Mouse (Mus musculus): ENCODE results near the gene E130114P18Rik. TPM values are rescaled to one million over a fixed set of nuclear protein-coding genes. Genes with fewer than 3 reads are reported as not detected.

E130114P18Rik gene
- polyA plus RNA-seq, 1 experiment from 2014 or later: 2.5 TPM

GRCm38 (mm10) chr4:97618668-97619373 lies 159.1 kb downstream of the E130114P18Rik start:
- no peaks in the 10 kb centered on the region for H3K9me3 ChIP-seq (replicated peaks; ENCODE audit: control insufficient read depth, low read length)
- H3K9ac ChIP-seq (ENCODE audit: low read length): no peak overlapping the region
- H3K4me3 ChIP-seq (replicated peaks; ENCODE audit: low read length): no peak overlapping the region
- H3K36me3 ChIP-seq (ENCODE audit: control insufficient read depth, insufficient read depth, low read length): no peaks in the 10 kb centered on the region
- no peak overlapping the region for H3K4me2 ChIP-seq (ENCODE audit: low read depth, low read length)
- no peak; the same call in 1 of the 2 replicates for ATAC-seq (ENCODE audit: insufficient read depth, low FRiP score)
- no peaks in the 10 kb centered on the region for H3K27me3 ChIP-seq (ENCODE audit: control insufficient read depth, insufficient read depth, low read length)
- no peak overlapping the region for H3K27ac ChIP-seq (ENCODE audit: low read length)
- WGBS: 57% methylated on average over 15 of the region's 15 CpGs
- no peaks in the 10 kb centered on the region; the same call in 1 of the 2 replicates for H3K4me1 ChIP-seq (ENCODE audit: control insufficient read depth, insufficient read depth, low read length)

- Histone ChIP-seq H3K4me2 (ENCODE audit: low read depth, low read length) (no peak overlapping the region), H3K27me3 (ENCODE audit: control insufficient read depth, insufficient read depth, low read length) (no peaks in the 10 kb centered on the region), H3K27ac (ENCODE audit: low read length) (no peak overlapping the region), H3K4me3 (replicated peaks; ENCODE audit: low read length) (no peak overlapping the region), H3K36me3 (ENCODE audit: control insufficient read depth, insufficient read depth, low read length) (no peaks in the 10 kb centered on the region), H3K4me1 (ENCODE audit: control insufficient read depth, insufficient read depth, low read length) (no peaks in the 10 kb centered on the region; the same call in 1 of the 2 replicates), H3K9me3 (replicated peaks; ENCODE audit: control insufficient read depth, low read length) (no peaks in the 10 kb centered on the region), H3K9ac (ENCODE audit: low read length) (no peak overlapping the region)
- ATAC-seq (ENCODE audit: insufficient read depth, low FRiP score): no peak
- 67% methylated on average over 3 of the region's 3 CpGs for WGBS
These were observed 162.8 kb downstream of the E130114P18Rik start for GRCm38 (mm10) chr4:97615031-97615430.

- Histone ChIP-seq H3K36me3 (ENCODE audit: control insufficient read depth, insufficient read depth, low read length) (no peaks in the 10 kb centered on the region), H3K9ac (ENCODE audit: low read length) (no peak overlapping the region), H3K4me2 (ENCODE audit: low read depth, low read length) (0 out of 2 replicates have a peak overlapping the region, but pooled peaks have one; percentile 11), H3K4me1 (ENCODE audit: control insufficient read depth, insufficient read depth, low read length) (peaks cover 2% of the 10 kb centered on the region; the same call in 1 of the 2 replicates), H3K4me3 (replicated peaks; ENCODE audit: low read length) (no peak overlapping the region), H3K9me3 (replicated peaks; ENCODE audit: control insufficient read depth, low read length) (no peaks in the 10 kb centered on the region), H3K27ac (ENCODE audit: low read length) (peak overlapping the region; percentile 3; the same call in 1 of the 2 replicates), H3K27me3 (ENCODE audit: control insufficient read depth, insufficient read depth, low read length) (no peaks in the 10 kb centered on the region)
- ATAC-seq (ENCODE audit: insufficient read depth, low FRiP score): no peak
- 35% methylated on average over 11 of the region's 11 CpGs for WGBS
These were observed 166.5 kb downstream of the E130114P18Rik start for GRCm38 (mm10) chr4:97611251-97611847.

GRCm38 (mm10) chr4:97609831-97610727 lies 167.8 kb downstream of the E130114P18Rik start:
- no peaks in the 10 kb centered on the region for H3K36me3 ChIP-seq (ENCODE audit: control insufficient read depth, insufficient read depth, low read length)
- 39% methylated on average over 10 of the region's 10 CpGs for WGBS
- H3K27ac ChIP-seq (ENCODE audit: low read length): no peak overlapping the region
- H3K27me3 ChIP-seq (ENCODE audit: control insufficient read depth, insufficient read depth, low read length): no peaks in the 10 kb centered on the region
- peaks cover 3% of the 10 kb centered on the region; the same call in 1 of the 2 replicates for H3K4me1 ChIP-seq (ENCODE audit: control insufficient read depth, insufficient read depth, low read length)
- H3K4me3 ChIP-seq (replicated peaks; ENCODE audit: low read length): no peak overlapping the region
- no peaks in the 10 kb centered on the region for H3K9me3 ChIP-seq (replicated peaks; ENCODE audit: control insufficient read depth, low read length)
- H3K4me2 ChIP-seq (ENCODE audit: low read depth, low read length): no peak overlapping the region
- no peak for ATAC-seq (ENCODE audit: insufficient read depth, low FRiP score)
- H3K9ac ChIP-seq (ENCODE audit: low read length): no peak overlapping the region

GRCm38 (mm10) chr4:97609329-97609728 lies 168.5 kb downstream of the E130114P18Rik start:
- Histone ChIP-seq H3K4me2 (ENCODE audit: low read depth, low read length) (no peak overlapping the region), H3K27me3 (ENCODE audit: control insufficient read depth, insufficient read depth, low read length) (no peaks in the 10 kb centered on the region), H3K36me3 (ENCODE audit: control insufficient read depth, insufficient read depth, low read length) (no peaks in the 10 kb centered on the region), H3K9me3 (replicated peaks; ENCODE audit: control insufficient read depth, low read length) (no peaks in the 10 kb centered on the region), H3K4me3 (replicated peaks; ENCODE audit: low read length) (no peak overlapping the region), H3K4me1 (ENCODE audit: control insufficient read depth, insufficient read depth, low read length) (peaks cover 3% of the 10 kb centered on the region; the same call in 1 of the 2 replicates), H3K27ac (ENCODE audit: low read length) (no peak overlapping the region), H3K9ac (ENCODE audit: low read length) (no peak overlapping the region)
- 79% methylated on average over 4 of the region's 4 CpGs for WGBS
- ATAC-seq (ENCODE audit: insufficient read depth, low FRiP score): no peak

GRCm38 (mm10) chr4:97608728-97609127 lies 169.2 kb downstream of the E130114P18Rik start:
- Histone ChIP-seq H3K9me3 (replicated peaks; ENCODE audit: control insufficient read depth, low read length) (no peaks in the 10 kb centered on the region), H3K4me3 (replicated peaks; ENCODE audit: low read length) (no peak overlapping the region), H3K4me2 (ENCODE audit: low read depth, low read length) (no peak overlapping the region), H3K36me3 (ENCODE audit: control insufficient read depth, insufficient read depth, low read length) (no peaks in the 10 kb centered on the region), H3K9ac (ENCODE audit: low read length) (no peak overlapping the region), H3K27me3 (ENCODE audit: control insufficient read depth, insufficient read depth, low read length) (no peaks in the 10 kb centered on the region), H3K4me1 (ENCODE audit: control insufficient read depth, insufficient read depth, low read length) (peaks cover 3% of the 10 kb centered on the region; the same call in 1 of the 2 replicates), H3K27ac (ENCODE audit: low read length) (no peak overlapping the region)
- no peak for ATAC-seq (ENCODE audit: insufficient read depth, low FRiP score)
- 82% methylated on average over 8 of the region's 8 CpGs for WGBS

GRCm38 (mm10) chr4:97608134-97608533 lies 169.7 kb downstream of the E130114P18Rik start:
- Histone ChIP-seq H3K27ac (ENCODE audit: low read length) (no peak overlapping the region), H3K27me3 (ENCODE audit: control insufficient read depth, insufficient read depth, low read length) (no peaks in the 10 kb centered on the region), H3K4me2 (ENCODE audit: low read depth, low read length) (no peak overlapping the region), H3K36me3 (ENCODE audit: control insufficient read depth, insufficient read depth, low read length) (no peaks in the 10 kb centered on the region), H3K4me3 (replicated peaks; ENCODE audit: low read length) (no peak overlapping the region), H3K9me3 (replicated peaks; ENCODE audit: control insufficient read depth, low read length) (no peaks in the 10 kb centered on the region), H3K4me1 (ENCODE audit: control insufficient read depth, insufficient read depth, low read length) (peaks cover 3% of the 10 kb centered on the region; the same call in 1 of the 2 replicates), H3K9ac (ENCODE audit: low read length) (no peak overlapping the region)
- WGBS: 61% methylated on average over 3 of the region's 3 CpGs
- ATAC-seq (ENCODE audit: insufficient read depth, low FRiP score): no peak

GRCm38 (mm10) chr4:97607169-97607568 lies 170.7 kb downstream of the E130114P18Rik start:
- Histone ChIP-seq H3K9ac (ENCODE audit: low read length) (no peak overlapping the region), H3K9me3 (replicated peaks; ENCODE audit: control insufficient read depth, low read length) (no peaks in the 10 kb centered on the region), H3K4me1 (ENCODE audit: control insufficient read depth, insufficient read depth, low read length) (peaks cover 3% of the 10 kb centered on the region; the same call in 1 of the 2 replicates), H3K27ac (ENCODE audit: low read length) (no peak overlapping the region), H3K27me3 (ENCODE audit: control insufficient read depth, insufficient read depth, low read length) (no peaks in the 10 kb centered on the region), H3K36me3 (ENCODE audit: control insufficient read depth, insufficient read depth, low read length) (no peaks in the 10 kb centered on the region), H3K4me2 (ENCODE audit: low read depth, low read length) (no peak overlapping the region), H3K4me3 (replicated peaks; ENCODE audit: low read length) (no peak overlapping the region)
- ATAC-seq (ENCODE audit: insufficient read depth, low FRiP score): no peak
- WGBS: 74% methylated on average over 1 of the region's 1 CpGs

Measured in stomach, embryonic 16.5 days (tissue).